ENCODE assay signal across 7 mouse cellular contexts in genomic region chrX:103981806-103982205, GRCm38 (mm10). TPM values are rescaled to one million over a fixed set of nuclear protein-coding genes. Genes with fewer than 3 reads are reported as not detected.
DNase-seq lines count a peak whose midpoint lies in the region; ATAC-seq and TF ChIP-seq lines count a peak whose summit lies in the region.

No protein-coding gene starts in this region.

- no peak for TF ChIP-seq POLR2A in embryonic fibroblast, embryonic 13.5 days (IDR thresholded peaks at IDR 0.05; ENCODE audit: low read depth, low read length)

- no peaks in the 10 kb centered on the region for H3K9me3 ChIP-seq in lung, embryonic 15.5 days
- no peaks in the 10 kb centered on the region for H3K9me3 ChIP-seq in intestine, embryonic 16.5 days (ENCODE audit: control insufficient read depth, low read length)
- H3K9me3 ChIP-seq in neural tube, embryonic 13.5 days = no peaks in the 10 kb centered on the region

- WGBS in lung, embryonic 15.5 days = 70% methylated on average over 10 of the region's 10 CpGs
- 76% methylated on average over 10 of the region's 10 CpGs for WGBS in intestine, embryonic 16.5 days
- WGBS in neural tube, embryonic 13.5 days = 81% methylated on average over 10 of the region's 10 CpGs

- H3K27me3 ChIP-seq in lung, embryonic 15.5 days = peaks cover 3% of the 10 kb centered on the region; the same call in 1 of the 2 replicates
- H3K27me3 ChIP-seq in intestine, embryonic 16.5 days (replicated peaks; ENCODE audit: control insufficient read depth, insufficient read depth, low read length) = no peaks in the 10 kb centered on the region
- peaks cover 34% of the 10 kb centered on the region for H3K27me3 ChIP-seq in neural tube, embryonic 13.5 days

- peak overlapping the region; percentile 73 for H3K27ac ChIP-seq in lung, embryonic 15.5 days
- H3K27ac ChIP-seq in embryonic fibroblast, embryonic 13.5 days (ENCODE audit: insufficient read depth, low read length) = peak overlapping the region; percentile 84
- peak overlapping the region; percentile 82; the same call in 1 of the 2 replicates for H3K27ac ChIP-seq in intestine, embryonic 16.5 days (ENCODE audit: low read length)
- peak overlapping the region; percentile 84 for H3K27ac ChIP-seq in neural tube, embryonic 13.5 days (replicated peaks)

- DNase-seq in lung, postnatal 4 days = no peak
- DNase-seq in left cerebral cortex, adult 11 months (ENCODE audit: low spot score) = no peak
- DNase-seq in kidney, postnatal 4 days = no peak

- 0 out of 2 replicates have a peak, but pooled peaks cover 2% of the 10 kb centered on the region for H3K36me3 ChIP-seq in lung, embryonic 15.5 days
- no peaks in the 10 kb centered on the region for H3K36me3 ChIP-seq in intestine, embryonic 16.5 days (ENCODE audit: control insufficient read depth, insufficient read depth, low read length)
- 0 out of 2 replicates have a peak, but pooled peaks cover under 1% of the 10 kb centered on the region for H3K36me3 ChIP-seq in neural tube, embryonic 13.5 days

- no peak for TF ChIP-seq CTCF in embryonic fibroblast, embryonic 13.5 days (IDR thresholded peaks at IDR 0.05; ENCODE audit: borderline replicate concordance, insufficient read depth, low read length)

- no peak for ATAC-seq in lung, embryonic 15.5 days (ENCODE audit: borderline replicate concordance, extremely low read depth, low FRiP score, low TSS enrichment)
- ATAC-seq in intestine, embryonic 16.5 days = no peak
- ATAC-seq in neural tube, embryonic 13.5 days (ENCODE audit: low read depth) = no peak

- no peak overlapping the region for H3K9ac ChIP-seq in lung, embryonic 15.5 days
- H3K9ac ChIP-seq in intestine, embryonic 16.5 days (ENCODE audit: low read depth, low read length) = no peak overlapping the region
- no peak overlapping the region; the same call in 1 of the 2 replicates for H3K9ac ChIP-seq in neural tube, embryonic 13.5 days

- no peak overlapping the region for H3K4me3 ChIP-seq in lung, embryonic 15.5 days
- no peak overlapping the region for H3K4me3 ChIP-seq in embryonic fibroblast, embryonic 13.5 days (ENCODE audit: insufficient read depth, low read length)
- H3K4me3 ChIP-seq in intestine, embryonic 16.5 days (ENCODE audit: low read length) = no peak overlapping the region
- H3K4me3 ChIP-seq in neural tube, embryonic 13.5 days = peak overlapping the region; percentile 69

- H3K4me2 ChIP-seq in lung, embryonic 15.5 days = peak overlapping the region; percentile 42
- peak overlapping the region; percentile 51 for H3K4me2 ChIP-seq in intestine, embryonic 16.5 days (ENCODE audit: low read depth, low read length)
- peak overlapping the region; percentile 48 for H3K4me2 ChIP-seq in neural tube, embryonic 13.5 days

- no peaks in the 10 kb centered on the region for H3K4me1 ChIP-seq in lung, embryonic 15.5 days
- H3K4me1 ChIP-seq in embryonic fibroblast, embryonic 13.5 days (ENCODE audit: control insufficient read depth, insufficient read depth, low read length) = no peaks in the 10 kb centered on the region
- no peaks in the 10 kb centered on the region for H3K4me1 ChIP-seq in intestine, embryonic 16.5 days (ENCODE audit: control insufficient read depth, insufficient read depth, low read length)
- peaks cover 4% of the 10 kb centered on the region for H3K4me1 ChIP-seq in neural tube, embryonic 13.5 days (replicated peaks)

RNA-seq across cellular contexts. Expression of gene Rlim, which starts 0.7 kb away (rescaled TPM):
- 40.6 and 43.5 TPM in 2 replicates for polyA plus RNA-seq in lung, embryonic 15.5 days (2015; fragmentation: Nextera tagmentation; extraction: Ambion mirVana)
- 87.8 and 90.1 TPM in 2 replicates for polyA plus RNA-seq in embryonic fibroblast, embryonic 13.5 days (2011; ENCODE audit: insufficient read length, low read depth, missing spikeins)
- 23.5 and 25.5 TPM in 2 replicates for polyA plus RNA-seq in intestine, embryonic 16.5 days (2015; fragmentation: Nextera tagmentation; extraction: Ambion mirVana)
- polyA plus RNA-seq in neural tube, embryonic 13.5 days (2015; fragmentation: Nextera tagmentation; extraction: Ambion mirVana) = 27.3 and 31.2 TPM in 2 replicates
